In genomic region chr3:88023192-88024074, GRCm38 (mm10) we compare ENCODE assay signal across 8 mouse cellular contexts. TPM values are rescaled to one million over a fixed set of nuclear protein-coding genes. Genes with fewer than 3 reads are reported as not detected.
A peak's percentile ranks its signal among the peaks of the same experiment; 100 is the strongest.
DNase-seq lines count a peak whose midpoint lies in the region; ATAC-seq and TF ChIP-seq lines count a peak whose summit lies in the region.

No protein-coding gene starts in this region.

- peak; percentile 75 for ATAC-seq in hindbrain, embryonic 14.5 days (ENCODE audit: low FRiP score)

- H3K27me3 ChIP-seq in testis, adult 2 months (ENCODE audit: control insufficient read depth, insufficient read depth, low read length): no peaks in the 10 kb centered on the region
- peaks cover 68% of the 10 kb centered on the region for H3K27me3 ChIP-seq in hindbrain, embryonic 14.5 days (ENCODE audit: control insufficient read depth, insufficient read depth, low read length)
- peaks cover 83% of the 10 kb centered on the region for H3K27me3 ChIP-seq in midbrain, embryonic 10.5 days (ENCODE audit: low read depth, poor library complexity, severe bottlenecking)

- no peaks in the 10 kb centered on the region for H3K9me3 ChIP-seq in hindbrain, embryonic 14.5 days (ENCODE audit: control insufficient read depth, low read length)
- peaks cover 6% of the 10 kb centered on the region for H3K9me3 ChIP-seq in midbrain, embryonic 10.5 days (replicated peaks)

- WGBS in hindbrain, embryonic 14.5 days: 1% methylated on average over 80 of the region's 81 CpGs
- WGBS in midbrain, embryonic 10.5 days: under 1% methylated on average over 81 of the region's 81 CpGs

- intact Hi-C loops in gastrocnemius, adult 2 months (cut with DNase I): loop anchor here (5.0 kb wide), 1 partner anchor 34 kb away; the partner anchor contains the start of gene Naxe
- intact Hi-C loops in gastrocnemius, postnatal 14 days (cut with DNase I; ENCODE audit: low total_unique reads): no loop called here

- peak overlapping the region; percentile 83 for H3K4me3 ChIP-seq in gastrocnemius, adult 2 months
- peak overlapping the region; percentile 86 for H3K4me3 ChIP-seq in testis, adult 2 months (ENCODE audit: control insufficient read depth, low read depth, low read length)
- peak overlapping the region; percentile 56 for H3K4me3 ChIP-seq in hindbrain, embryonic 14.5 days (replicated peaks; ENCODE audit: low read length)
- peak overlapping the region; percentile 65 for H3K4me3 ChIP-seq in midbrain, embryonic 10.5 days

- H3K4me2 ChIP-seq in hindbrain, embryonic 14.5 days (replicated peaks): peak overlapping the region; percentile 96

- no peak for DNase-seq in gastrocnemius, adult 2 months
- no peak for DNase-seq in gastrocnemius, postnatal 14 days
- DNase-seq in testis, postnatal 14 days (ENCODE audit: low spot score): no peak
- no peak for DNase-seq in hindbrain, embryonic 14.5 days (ENCODE audit: low spot score)
- peak; percentile 46 for DNase-seq in midbrain, embryonic 10.5 days (ENCODE audit: low spot score)
- DNase-seq in adrenal gland, postnatal 36 days: no peak
- no peak for DNase-seq in cerebellum, postnatal 36 days

- 0 out of 2 replicates have a peak overlapping the region, but pooled peaks have one; percentile 35 for H3K27ac ChIP-seq in gastrocnemius, adult 2 months
- no peak overlapping the region for H3K27ac ChIP-seq in testis, adult 2 months (ENCODE audit: control insufficient read depth, insufficient read depth, low read depth, low read length)
- no peak overlapping the region for H3K27ac ChIP-seq in hindbrain, embryonic 14.5 days
- no peak overlapping the region for H3K27ac ChIP-seq in midbrain, embryonic 10.5 days (replicated peaks)

- no peaks in the 10 kb centered on the region for H3K36me3 ChIP-seq in testis, adult 2 months (ENCODE audit: control insufficient read depth, insufficient read depth, low read length)
- H3K36me3 ChIP-seq in hindbrain, embryonic 14.5 days (replicated peaks; ENCODE audit: control insufficient read depth, insufficient read depth): no peaks in the 10 kb centered on the region
- no peaks in the 10 kb centered on the region for H3K36me3 ChIP-seq in midbrain, embryonic 10.5 days

- H3K9ac ChIP-seq in hindbrain, embryonic 14.5 days: peak overlapping the region; percentile 52

- no peak for TF ChIP-seq POLR2A in testis, adult 2 months (IDR thresholded peaks at IDR 0.05; ENCODE audit: control insufficient read depth, low read depth, low read length)

- peaks cover 17% of the 10 kb centered on the region for H3K4me1 ChIP-seq in testis, adult 2 months (ENCODE audit: control insufficient read depth, insufficient read depth, low read length)
- peaks cover 18% of the 10 kb centered on the region for H3K4me1 ChIP-seq in hindbrain, embryonic 14.5 days (replicated peaks; ENCODE audit: control insufficient read depth, insufficient read depth, low read length)
- peaks cover 22% of the 10 kb centered on the region for H3K4me1 ChIP-seq in midbrain, embryonic 10.5 days

- TF ChIP-seq CTCF in gastrocnemius, adult 2 months (IDR thresholded peaks at IDR 0.05): no peak
- no peak for TF ChIP-seq CTCF in testis, adult 2 months (IDR thresholded peaks at IDR 0.05; ENCODE audit: control insufficient read depth, insufficient read depth, insufficient replicate concordance, low read depth, low read length)

RNA-seq across cellular contexts. Expression of gene Hapln2, which starts 4.0 kb away (rescaled TPM):
- not detected for total RNA-seq in gastrocnemius, adult 2 months (2021)
- under 1 TPM in 1 of 2 experiments, not detected in 1; 0.13 TPM for total RNA-seq in gastrocnemius, postnatal 14 days (2021)
- polyA plus RNA-seq in testis, adult 2 months (2012; rRNA removed): 14.0 and 15.7 TPM in 2 replicates
- 0.41 and 0.67 TPM in 2 replicates for polyA plus RNA-seq in hindbrain, embryonic 14.5 days (2014; fragmentation: Nextera tagmentation; extraction: Ambion mirVana)
- 0.10 TPM in 1 of 2 replicates, not detected in the other for polyA plus RNA-seq in midbrain, embryonic 10.5 days (2016; fragmentation: Nextera tagmentation; extraction: Ambion mirVana)
- total RNA-seq in adrenal gland, postnatal 36 days (2021): not detected

RNA-seq across cellular contexts. Expression of gene Gpatch4, which starts 19.5 kb away (rescaled TPM):
- 10 to 100 TPM; 17.9 to 19.6 TPM for total RNA-seq in gastrocnemius, adult 2 months (2021)
- total RNA-seq in gastrocnemius, postnatal 14 days (2021): 10 to 100 TPM; 11.3 to 15.0 TPM
- polyA plus RNA-seq in testis, adult 2 months (2012; rRNA removed): 6.7 and 6.9 TPM in 2 replicates
- 29.8 and 30.4 TPM in 2 replicates for polyA plus RNA-seq in hindbrain, embryonic 14.5 days (2014; fragmentation: Nextera tagmentation; extraction: Ambion mirVana)
- 41.7 and 47.0 TPM in 2 replicates for polyA plus RNA-seq in midbrain, embryonic 10.5 days (2016; fragmentation: Nextera tagmentation; extraction: Ambion mirVana)
- 10 to 100 TPM; 12.9 to 20.4 TPM for total RNA-seq in adrenal gland, postnatal 36 days (2021)

RNA-seq across cellular contexts. Expression of gene Bcan, which starts 23.4 kb away (rescaled TPM):
- not detected for total RNA-seq in gastrocnemius, adult 2 months (2021)
- under 1 TPM; 0.08 to 0.16 TPM for total RNA-seq in gastrocnemius, postnatal 14 days (2021)
- polyA plus RNA-seq in testis, adult 2 months (2012; rRNA removed): 0.13 and 0.23 TPM in 2 replicates
- 89.1 and 99.3 TPM in 2 replicates for polyA plus RNA-seq in hindbrain, embryonic 14.5 days (2014; fragmentation: Nextera tagmentation; extraction: Ambion mirVana)
- polyA plus RNA-seq in midbrain, embryonic 10.5 days (2016; fragmentation: Nextera tagmentation; extraction: Ambion mirVana): 0.41 and 0.86 TPM in 2 replicates
- 10 to 100 TPM; 45.9 to 47.8 TPM for total RNA-seq in adrenal gland, postnatal 36 days (2021)

RNA-seq across cellular contexts. Expression of gene Naxe, which starts 34.9 kb away (rescaled TPM):
- total RNA-seq in gastrocnemius, adult 2 months (2021): 10 to 100 TPM; 37.9 to 52.0 TPM
- 10 to 100 TPM; 47.1 to 47.4 TPM for total RNA-seq in gastrocnemius, postnatal 14 days (2021)
- 61.7 and 61.8 TPM in 2 replicates for polyA plus RNA-seq in testis, adult 2 months (2012; rRNA removed)
- 152 and 167 TPM in 2 replicates for polyA plus RNA-seq in hindbrain, embryonic 14.5 days (2014; fragmentation: Nextera tagmentation; extraction: Ambion mirVana)
- 126 and 138 TPM in 2 replicates for polyA plus RNA-seq in midbrain, embryonic 10.5 days (2016; fragmentation: Nextera tagmentation; extraction: Ambion mirVana)
- total RNA-seq in adrenal gland, postnatal 36 days (2021): 100 to 1,000 TPM; 127 to 140 TPM

RNA-seq across cellular contexts. Expression of gene Nes, which starts 52.6 kb away (rescaled TPM):
- 10 to 100 TPM in 1 of 2 experiments, 1 to 10 TPM in 1; 9.1 to 17.2 TPM for total RNA-seq in gastrocnemius, adult 2 months (2021)
- 10 to 100 TPM; 37.2 to 51.2 TPM for total RNA-seq in gastrocnemius, postnatal 14 days (2021)
- polyA plus RNA-seq in testis, adult 2 months (2012; rRNA removed): 0.26 and 0.51 TPM in 2 replicates
- 20.5 and 20.7 TPM in 2 replicates for polyA plus RNA-seq in hindbrain, embryonic 14.5 days (2014; fragmentation: Nextera tagmentation; extraction: Ambion mirVana)
- 125 and 158 TPM in 2 replicates for polyA plus RNA-seq in midbrain, embryonic 10.5 days (2016; fragmentation: Nextera tagmentation; extraction: Ambion mirVana)
- total RNA-seq in adrenal gland, postnatal 36 days (2021): 10 to 100 TPM in 1 of 2 experiments, 1 to 10 TPM in 1; 8.8 to 13.3 TPM

Comparison
In these comparisons a context has a peak if more than half of its experiments do, and no peak if none do; other contexts are left out.
1. RNA of gene Bcan, which starts 23.4 kb away (total RNA-seq): 45.9 to 47.8 TPM in adrenal gland, postnatal 36 days; 0.08 to 0.16 TPM in gastrocnemius, postnatal 14 days and not detected in gastrocnemius, adult 2 months; every median in the first group is over 10 times any median in the second.
2. Peak in every context shown above with its lines, with median percentiles within 50 percentile points of each other: H3K4me3 ChIP-seq.